Mouse (Mus musculus) small intestine, adult 2 months (tissue): ENCODE measurements around the gene Isca1.

Source experiments
- CTCF ChIP-seq: fragments of 200-500 bp; IDR thresholded peaks from 2 replicates; pipeline ENCODE4 v1.5.1; 2012; ENCODE audit warnings: low read depth, mild to moderate bottlenecking, control low read depth, inconsistent platforms, low read length, moderate library complexity, mixed read lengths; ENCODE audit not compliant: insufficient replicate concordance, insufficient read length; ENCODE audit errors: extremely low read depth
- POLR2A ChIP-seq: fragments of 200-500 bp; IDR thresholded peaks from 2 replicates; pipeline ENCODE4 v1.6.1; 2012; ENCODE audit warnings: low read depth, mild to moderate bottlenecking, control low read depth, inconsistent platforms, low read length, moderate library complexity

GRCm38 (mm10) chr13:59801000-59801399, 31.4 kb upstream of the Isca1 start:
- TF ChIP-seq CTCF (no peak), POLR2A (no peak)
